Mouse (Mus musculus): ENCODE results near the gene Gm7982. TPM values are rescaled to one million over a fixed set of nuclear protein-coding genes. Genes with fewer than 3 reads are reported as not detected.
"Not testable (repeated sequence)": the region's sequence is repeated elsewhere in the genome, so short reads cannot be mapped to it uniquely, and the experiment has no call there.

The Gm7982 gene
- not detected in 2 replicates for total RNA-seq (2014; rRNA removed)
- not detected in 2 replicates for polyA plus RNA-seq (2012; rRNA removed)

GRCm38 (mm10) chr5:95741714-95742113 is at the start of gene Gm7982:
Gene Gm7982 (plus strand): TSS chr5:95742014.
- H3K9ac ChIP-seq (ENCODE audit: low read depth, low read length); H3K27me3 ChIP-seq (ENCODE audit: control insufficient read depth, insufficient read depth, low read length); H3K4me1 ChIP-seq (ENCODE audit: control insufficient read depth, insufficient read depth, low read length); H3K4me3 ChIP-seq (ENCODE audit: insufficient read depth, low read depth, low read length); H3K27ac ChIP-seq (replicated peaks; ENCODE audit: insufficient read depth, low read depth, low read length); DNase-seq (ENCODE audit: extremely low read depth, low read depth, low spot score); H3K36me3 ChIP-seq (ENCODE audit: control insufficient read depth, insufficient read depth, low read length); H3K79me2 ChIP-seq (ENCODE audit: control insufficient read depth, insufficient read depth, low read length): not testable (repeated sequence)
- WGBS: no CpG with 5 or more reads among the region's 3 CpGs

- not testable (repeated sequence) for H3K9ac ChIP-seq (ENCODE audit: low read depth, low read length); DNase-seq (ENCODE audit: extremely low read depth, low read depth, low spot score); H3K36me3 ChIP-seq (ENCODE audit: control insufficient read depth, insufficient read depth, low read length); H3K4me1 ChIP-seq (ENCODE audit: control insufficient read depth, insufficient read depth, low read length); H3K79me2 ChIP-seq (ENCODE audit: control insufficient read depth, insufficient read depth, low read length); H3K4me3 ChIP-seq (ENCODE audit: insufficient read depth, low read depth, low read length); H3K27me3 ChIP-seq (ENCODE audit: control insufficient read depth, insufficient read depth, low read length); H3K27ac ChIP-seq (replicated peaks; ENCODE audit: insufficient read depth, low read depth, low read length)
- no CpG with 5 or more reads among the region's 1 CpGs for WGBS
These were observed 5.7 kb upstream of the Gm7982 start, which contains the start of gene Gm7978 for GRCm38 (mm10) chr5:95736073-95736472. Gene Gm7978 (minus strand): TSS chr5:95736173.

- not testable (repeated sequence) for H3K27ac ChIP-seq (replicated peaks; ENCODE audit: insufficient read depth, low read depth, low read length); H3K4me3 ChIP-seq (ENCODE audit: insufficient read depth, low read depth, low read length); H3K27me3 ChIP-seq (ENCODE audit: control insufficient read depth, insufficient read depth, low read length); DNase-seq (ENCODE audit: extremely low read depth, low read depth, low spot score); H3K4me1 ChIP-seq (ENCODE audit: control insufficient read depth, insufficient read depth, low read length); H3K79me2 ChIP-seq (ENCODE audit: control insufficient read depth, insufficient read depth, low read length); H3K36me3 ChIP-seq (ENCODE audit: control insufficient read depth, insufficient read depth, low read length); H3K9ac ChIP-seq (ENCODE audit: low read depth, low read length)
- no CpG with 5 or more reads among the region's 2 CpGs for WGBS
These were observed 33.9 kb downstream of the Gm7982 start, which contains the start of gene E330014E10Rik for GRCm38 (mm10) chr5:95775690-95776089. Gene E330014E10Rik (plus strand): TSS chr5:95775990.

Other genes with a start within 250 kb of the Gm7982 start
- not detected in 2 replicates for gene Gm3286, start 231.3 kb upstream of the Gm7982 start, total RNA-seq (2014; rRNA removed)
- gene Gm3286, start 231.3 kb upstream of the Gm7982 start, polyA plus RNA-seq (2012; rRNA removed): not detected in 2 replicates
- gene Gm7971, start 147.1 kb upstream of the Gm7982 start, total RNA-seq (2014; rRNA removed): not detected in 2 replicates
- gene Gm7971, start 147.1 kb upstream of the Gm7982 start, polyA plus RNA-seq (2012; rRNA removed): not detected in 2 replicates
- not detected in 2 replicates for gene Gm7978, start 5.8 kb upstream of the Gm7982 start, total RNA-seq (2014; rRNA removed)
- gene Gm7978, start 5.8 kb upstream of the Gm7982 start, polyA plus RNA-seq (2012; rRNA removed): not detected in 2 replicates
- not detected in 2 replicates for gene E330014E10Rik, start 34.0 kb downstream of the Gm7982 start, total RNA-seq (2014; rRNA removed)
- not detected in 2 replicates for gene E330014E10Rik, start 34.0 kb downstream of the Gm7982 start, polyA plus RNA-seq (2012; rRNA removed)
- 0.55 and 0.60 TPM in 2 replicates for gene Cxcl13, start 214.9 kb downstream of the Gm7982 start, total RNA-seq (2014; rRNA removed)
- gene Cxcl13, start 214.9 kb downstream of the Gm7982 start, polyA plus RNA-seq (2012; rRNA removed): 0.22 and 0.29 TPM in 2 replicates